Mouse (Mus musculus) small intestine, adult 2 months (tissue): ENCODE data around the gene Evi2b. TPM values are rescaled to one million over a fixed set of nuclear protein-coding genes. Genes with fewer than 3 reads are reported as not detected.

ENCODE experiments used
- H3K27ac ChIP-seq: fragments of 200-500 bp; 2 replicates; pipeline ENCODE4 v1.5.1; 2012; ENCODE audit warnings: low read depth, low read length, control low read depth, inconsistent platforms; ENCODE audit not compliant: insufficient read depth
- H3K27me3 ChIP-seq: fragments of 200-500 bp; 2 replicates; pipeline ENCODE4 v1.6.1; 2012; ENCODE audit warnings: mild to moderate bottlenecking, moderate library complexity, low read length, inconsistent platforms; ENCODE audit not compliant: control insufficient read depth, insufficient read depth
- H3K36me3 ChIP-seq: fragments of 200-500 bp; 2 replicates; pipeline ENCODE4 v1.6.1; 2012; ENCODE audit warnings: mild to moderate bottlenecking, low read length, control low read depth, inconsistent platforms; ENCODE audit not compliant: control insufficient read depth, insufficient read depth
- H3K4me1 ChIP-seq: fragments of 200-500 bp; 2 replicates; pipeline ENCODE4 v1.6.1; 2012; ENCODE audit warnings: low read length, inconsistent platforms, mixed read lengths; ENCODE audit not compliant: control insufficient read depth, insufficient read depth, insufficient read length
- H3K4me3 ChIP-seq: fragments of 200-500 bp; 2 replicates; pipeline ENCODE4 v1.5.1; 2012; ENCODE audit warnings: low read depth, mild to moderate bottlenecking, control low read depth, inconsistent platforms, low read length, moderate library complexity
- CTCF ChIP-seq: fragments of 200-500 bp; IDR thresholded peaks from 2 replicates; pipeline ENCODE4 v1.5.1; 2012; ENCODE audit warnings: low read depth, mild to moderate bottlenecking, control low read depth, inconsistent platforms, low read length, moderate library complexity, mixed read lengths; ENCODE audit not compliant: insufficient replicate concordance, insufficient read length; ENCODE audit errors: extremely low read depth
- POLR2A ChIP-seq: fragments of 200-500 bp; IDR thresholded peaks from 2 replicates; pipeline ENCODE4 v1.6.1; 2012; ENCODE audit warnings: low read depth, mild to moderate bottlenecking, control low read depth, inconsistent platforms, low read length, moderate library complexity
- WGBS: fragments of 180-500 bp; shearing (Covaris S2); methylation state at CpG from one replicate; pipeline ENCODE4 v1.1.7; 2018; 5-methylcytosine and 5-hydroxymethylcytosine counted together
- polyA plus RNA-seq: library from polyadenylated mRNA; depleted of rRNA; stranded (reverse); fragments of >200 nt; gene quantifications from 2 replicates; pipeline ENCODE4 v1.2.3, GENCODE M21; 2012

The Evi2b gene
- polyA plus RNA-seq, 1 experiment: 5.3 TPM

DNA sequence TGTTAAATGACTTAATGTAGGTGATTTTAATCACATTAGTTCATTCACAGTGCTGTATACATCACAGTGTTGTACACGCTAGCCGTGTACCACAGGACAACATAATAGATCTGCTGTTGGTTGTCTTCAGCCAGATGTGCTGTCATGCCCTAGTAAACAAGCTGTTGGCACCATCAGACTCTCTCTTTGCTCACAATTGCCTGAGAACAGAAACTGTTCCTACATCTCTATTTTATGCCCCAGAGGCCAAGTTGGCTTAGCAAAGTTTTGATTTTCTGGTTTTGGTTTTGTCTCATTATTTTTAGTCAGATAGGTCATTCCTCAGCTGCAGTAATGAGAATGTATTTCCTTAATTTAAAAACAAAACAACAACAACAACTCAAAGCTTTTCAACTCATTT is 6.2 kb upstream of the Evi2b start:
- Histone ChIP-seq H3K27me3 (no peaks in the 10 kb centered on the region), H3K27ac (peak overlapping the region; percentile 9; the same call in 1 of the 2 replicates), H3K36me3 (0 out of 2 replicates have a peak, but pooled peaks cover 2% of the 10 kb centered on the region), H3K4me1 (peaks cover 11% of the 10 kb centered on the region; the same call in 1 of the 2 replicates), H3K4me3 (no peak overlapping the region)
- WGBS: 86% methylated on average over 2 of the region's 2 CpGs
- no peak for TF ChIP-seq CTCF
- no peak for TF ChIP-seq POLR2A

DNA sequence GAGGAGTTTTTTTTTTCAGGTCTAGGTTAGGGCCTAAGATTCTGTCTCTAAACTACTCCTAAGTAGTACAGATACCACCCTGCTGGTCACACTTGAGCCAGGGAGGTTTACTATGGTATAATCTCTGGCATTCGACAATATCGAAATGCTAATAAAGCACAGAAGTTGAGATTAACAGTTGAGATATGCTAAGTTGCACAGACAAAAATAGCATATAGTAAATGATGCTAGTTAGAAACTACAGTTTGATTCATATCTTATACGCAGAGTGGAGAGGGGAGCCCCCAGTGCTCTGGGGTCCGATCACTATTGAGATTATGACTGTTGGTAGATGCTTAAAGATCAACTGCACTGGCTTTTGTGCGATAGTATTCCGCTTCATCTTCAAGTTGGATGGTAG is 5.7 kb upstream of the Evi2b start:
- WGBS: 89% methylated on average over 6 of the region's 6 CpGs
- Histone ChIP-seq H3K36me3 (0 out of 2 replicates have a peak, but pooled peaks cover 2% of the 10 kb centered on the region), H3K4me3 (no peak overlapping the region), H3K27ac (no peak overlapping the region), H3K27me3 (no peaks in the 10 kb centered on the region), H3K4me1 (peaks cover 11% of the 10 kb centered on the region; the same call in 1 of the 2 replicates)
- no peak for TF ChIP-seq CTCF
- TF ChIP-seq POLR2A: no peak

DNA sequence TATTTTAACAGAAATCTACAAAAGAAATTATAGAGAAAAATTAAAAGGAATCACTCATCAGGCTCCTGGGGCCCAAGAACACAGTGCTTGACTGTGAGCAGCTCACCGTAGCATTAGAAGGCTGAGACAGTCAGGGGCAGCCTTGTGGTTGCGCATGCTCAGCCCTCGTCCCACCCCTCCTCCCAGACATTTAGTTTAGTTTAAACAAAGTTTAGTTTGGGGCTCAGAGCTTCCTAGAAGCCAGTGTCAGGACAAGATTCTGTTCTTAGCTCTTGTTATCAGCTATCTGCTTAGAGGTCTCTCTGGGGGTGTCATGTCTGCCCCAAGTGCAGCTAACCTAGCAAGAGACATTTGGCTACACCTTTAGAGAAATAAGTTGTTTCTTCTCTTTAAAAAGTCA is 5.0 kb upstream of the Evi2b start:
- Histone ChIP-seq H3K4me3 (no peak overlapping the region), H3K27me3 (no peaks in the 10 kb centered on the region), H3K36me3 (0 out of 2 replicates have a peak, but pooled peaks cover 2% of the 10 kb centered on the region), H3K27ac (peak overlapping the region; percentile 78; the same call in 1 of the 2 replicates), H3K4me1 (peaks cover 11% of the 10 kb centered on the region; the same call in 1 of the 2 replicates)
- TF ChIP-seq CTCF (no peak), POLR2A (no peak)
- 92% methylated on average over 3 of the region's 3 CpGs for WGBS

DNA sequence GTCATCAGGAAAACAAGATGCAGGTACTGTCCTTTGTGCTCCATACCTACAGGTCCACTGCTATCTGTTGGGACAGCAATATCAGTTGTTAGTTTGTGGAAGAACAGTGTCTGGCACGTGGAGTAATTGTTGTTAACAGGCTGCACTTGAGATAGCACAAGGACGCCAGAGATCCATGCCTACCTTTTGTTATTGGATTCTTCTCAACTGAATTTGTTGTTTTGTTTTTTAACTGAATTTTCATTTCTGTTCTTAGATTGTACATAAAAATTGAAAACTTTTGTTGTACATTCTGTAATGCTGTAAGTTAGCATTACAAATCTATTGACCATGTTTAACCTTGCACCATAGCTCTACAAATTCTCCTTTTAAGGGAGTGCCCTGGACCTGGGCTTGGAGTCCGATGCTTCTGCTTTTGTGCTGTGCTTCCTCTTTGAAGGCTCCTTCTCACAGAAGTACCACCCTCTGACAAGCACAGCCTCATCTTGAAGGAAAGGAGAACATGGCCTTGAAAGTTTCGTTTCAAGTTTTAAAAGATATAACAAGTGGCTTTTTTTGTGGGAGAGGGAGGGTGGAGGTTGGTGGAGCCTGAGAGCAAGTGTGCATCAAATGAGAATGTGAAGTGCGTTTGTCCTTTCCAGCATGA is 4.3 kb upstream of the Evi2b start:
- TF ChIP-seq CTCF (no peak), POLR2A (no peak)
- 71% methylated on average over 5 of the region's 5 CpGs for WGBS
- Histone ChIP-seq H3K27ac (peak overlapping the region; percentile 86), H3K4me3 (0 out of 2 replicates have a peak overlapping the region, but pooled peaks have one; percentile 7), H3K36me3 (0 out of 2 replicates have a peak, but pooled peaks cover 2% of the 10 kb centered on the region), H3K27me3 (no peaks in the 10 kb centered on the region), H3K4me1 (peaks cover 11% of the 10 kb centered on the region; the same call in 1 of the 2 replicates)

DNA sequence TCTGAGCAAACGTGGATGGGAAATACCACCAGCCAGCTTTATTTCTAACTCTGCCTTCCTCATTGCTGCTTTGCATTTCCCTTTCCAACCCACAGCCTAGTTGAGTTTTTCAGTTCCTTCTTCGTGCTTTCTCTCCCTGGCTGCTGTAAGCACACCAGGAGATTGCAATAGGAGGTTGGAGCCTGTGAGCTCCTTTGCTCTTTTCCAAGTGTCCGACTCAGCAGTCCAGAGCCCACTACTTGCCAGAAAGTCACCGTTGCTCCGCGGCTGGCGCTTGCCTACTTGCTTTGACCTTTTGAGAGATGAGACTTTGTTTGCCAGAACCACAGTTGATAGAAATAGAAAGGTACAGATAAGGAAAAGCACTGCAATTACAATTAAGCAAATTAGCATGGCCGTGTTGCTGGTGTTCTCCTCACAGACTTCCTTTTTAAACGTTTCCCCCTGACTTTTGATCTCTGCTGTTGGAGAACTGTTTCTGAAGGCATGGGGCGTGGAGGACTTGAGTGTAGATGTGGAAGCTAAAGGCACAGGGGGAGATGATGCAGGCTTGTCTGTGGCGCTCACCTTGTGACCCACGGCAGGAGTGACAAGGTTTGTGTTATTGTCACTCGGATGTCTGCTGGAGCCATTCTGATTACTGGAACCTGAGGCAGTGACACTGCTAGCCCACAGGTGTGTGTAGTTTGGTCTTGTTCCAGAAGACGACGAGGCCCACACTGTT is 3.6 kb upstream of the Evi2b start:
- 36% methylated on average over 15 of the region's 15 CpGs for WGBS

DNA sequence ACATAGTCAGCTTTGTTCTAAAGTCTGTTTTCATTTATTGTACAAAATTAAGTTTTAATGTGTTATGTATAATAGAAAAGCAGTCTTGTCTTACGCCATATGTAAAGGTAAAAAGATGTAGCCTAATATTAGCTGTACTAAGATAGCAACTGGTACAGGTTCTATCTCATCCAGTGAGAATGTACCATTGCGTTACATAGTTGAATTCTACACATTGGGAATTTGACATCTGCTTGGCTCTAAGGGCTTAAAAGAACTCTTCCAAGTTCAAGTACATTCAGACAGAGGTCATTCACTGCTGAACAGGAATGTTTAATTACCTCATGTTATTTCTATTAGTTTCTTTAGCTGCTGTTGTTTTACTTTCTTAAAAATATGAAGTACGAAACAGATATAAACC is 3.0 kb upstream of the Evi2b start:
- no peak for TF ChIP-seq CTCF
- TF ChIP-seq POLR2A: no peak
- H3K27me3 ChIP-seq: no peaks in the 10 kb centered on the region

More for the DNA sequence above, 3.6 kb upstream of the Evi2b start:
- Histone ChIP-seq H3K36me3 (0 out of 2 replicates have a peak, but pooled peaks cover 2% of the 10 kb centered on the region), H3K27me3 (no peaks in the 10 kb centered on the region), H3K27ac (peak overlapping the region; percentile 86), H3K4me1 (peaks cover 11% of the 10 kb centered on the region; the same call in 1 of the 2 replicates), H3K4me3 (0 out of 2 replicates have a peak overlapping the region, but pooled peaks have one; percentile 6)
- TF ChIP-seq CTCF (no peak), POLR2A (no peak)

DNA sequence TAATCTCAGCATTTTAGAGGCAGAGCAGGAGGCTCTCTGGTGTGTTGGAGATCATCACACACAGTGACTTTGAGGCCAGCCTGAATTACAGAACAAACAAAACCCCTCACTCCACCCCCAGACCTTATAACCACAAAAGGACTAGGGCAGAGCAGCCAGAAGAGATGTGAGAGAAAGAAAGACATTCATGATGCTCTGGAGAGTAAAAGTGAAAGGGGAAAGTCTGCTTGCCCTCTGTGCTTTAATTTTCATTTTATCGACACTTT is 681 bp upstream of the Evi2b start:
- H3K4me1 ChIP-seq: peaks cover 11% of the 10 kb centered on the region; the same call in 1 of the 2 replicates
- H3K36me3 ChIP-seq: 0 out of 2 replicates have a peak, but pooled peaks cover 2% of the 10 kb centered on the region
- H3K4me3 ChIP-seq: no peak overlapping the region
- peak overlapping the region; percentile 78 for H3K27ac ChIP-seq
- 58% methylated on average over 1 of the region's 1 CpGs for WGBS
- H3K27me3 ChIP-seq: no peaks in the 10 kb centered on the region
- TF ChIP-seq POLR2A: no peak
- TF ChIP-seq CTCF: no peak

More for the DNA sequence above, 3.0 kb upstream of the Evi2b start:
- Histone ChIP-seq H3K27ac (peak overlapping the region; percentile 86), H3K4me3 (no peak overlapping the region), H3K36me3 (0 out of 2 replicates have a peak, but pooled peaks cover 2% of the 10 kb centered on the region), H3K4me1 (peaks cover 11% of the 10 kb centered on the region; the same call in 1 of the 2 replicates)
- WGBS: 83% methylated on average over 3 of the region's 3 CpGs
